Mouse (Mus musculus) CH12.LX (cell line): ENCODE data around the gene Milr1. TPM values are rescaled to one million over a fixed set of nuclear protein-coding genes. Genes with fewer than 3 reads are reported as not detected.

ENCODE experiments used
- DNase-seq: peaks from one replicate; pipeline ENCODE4 v3.0.0-alpha.2; 2013; ENCODE audit errors: extremely low read depth
- H3K27ac ChIP-seq: 2 replicates; pipeline ENCODE4 v1.5.1; 2012; ENCODE audit warnings: low read depth, mild to moderate bottlenecking, control low read depth, moderate library complexity; ENCODE audit not compliant: insufficient read depth
- H3K27me3 ChIP-seq: replicated peaks from 2 replicates; pipeline ENCODE3; 2012; ENCODE audit warnings: inconsistent platforms
- H3K36me3 ChIP-seq, 2 experiments: replicated peaks in 1 of 2; 2 replicates each; pipeline versions ENCODE3 to v1.6.1; 2012; ENCODE audit warnings: inconsistent platforms in 1 of 2, low read length in 1 of 2, mild to moderate bottlenecking in 1 of 2, mixed read lengths in 1 of 2, moderate library complexity in 1 of 2; ENCODE audit not compliant: control insufficient read depth in 1 of 2, insufficient read depth in 1 of 2
- H3K4me1 ChIP-seq, 2 experiments: 2 replicates each; pipeline ENCODE4 v1.6.1; 2012; ENCODE audit warnings: inconsistent platforms in 1 of 2, moderate library complexity in 1 of 2; ENCODE audit not compliant: insufficient read depth in 2 of 2, control insufficient read depth in 1 of 2
- H3K4me2 ChIP-seq: 2 replicates; pipeline ENCODE4 v1.6.1; 2012; ENCODE audit warnings: low read depth, mild to moderate bottlenecking, control low read depth; ENCODE audit not compliant: poor library complexity, insufficient read depth, severe bottlenecking
- H3K4me3 ChIP-seq, 3 experiments: fragments of 150-350 bp in 1 of 3; sonication (generic) in 1 of 3; replicated peaks in 1 of 3; 2 replicates each; pipeline versions ENCODE3 to v1.5.1; 2011 to 2012; ENCODE audit warnings: low read depth in 2 of 3, low read length in 2 of 3, mild to moderate bottlenecking in 2 of 3, moderate library complexity in 2 of 3, control low read depth in 1 of 3, improper control_type of control experiment in 1 of 3, inconsistent platforms in 1 of 3, mixed read lengths in 1 of 3; ENCODE audit not compliant: poor library complexity in 1 of 3
- H3K79me2 ChIP-seq: replicated peaks from 2 replicates; pipeline ENCODE4 v1.6.1; 2012; ENCODE audit warnings: mild to moderate bottlenecking, moderate library complexity; ENCODE audit not compliant: control insufficient read depth, poor library complexity, insufficient read depth, severe bottlenecking; ENCODE audit errors: extremely low read depth
- H3K9ac ChIP-seq: 2 replicates; pipeline ENCODE4 v1.6.1; 2012; ENCODE audit warnings: low read depth, mild to moderate bottlenecking, control low read depth, moderate library complexity; ENCODE audit not compliant: insufficient read depth
- H3K9me3 ChIP-seq: replicated peaks from 2 replicates; pipeline ENCODE3; 2012; ENCODE audit warnings: low read length, inconsistent platforms, mixed read lengths
- CHD2 ChIP-seq: IDR thresholded peaks from 2 replicates; pipeline ENCODE4 v1.6.1; 2011; ENCODE audit warnings: low read length, improper control_type of control experiment
- CTCF ChIP-seq, 2 experiments: IDR thresholded peaks in 1 of 2; conservative IDR thresholded peaks in 1 of 2; 2 replicates each; pipeline ENCODE4 v1.5.1; 2011 to 2012; ENCODE audit warnings: low read depth in 2 of 2, low read length in 2 of 2, improper control_type of control experiment in 1 of 2, inconsistent platforms in 1 of 2, mild to moderate bottlenecking in 1 of 2, moderate library complexity in 1 of 2
- ELF1 ChIP-seq: IDR thresholded peaks from 2 replicates; pipeline ENCODE4 v1.6.1; 2014; ENCODE audit warnings: low read depth, mild to moderate bottlenecking, inconsistent platforms, low read length, improper control_type of control experiment
- EP300 ChIP-seq: IDR thresholded peaks from 2 replicates; pipeline ENCODE4 v1.6.1; 2011; ENCODE audit warnings: low read length, improper control_type of control experiment
- ETS1 ChIP-seq: conservative IDR thresholded peaks from 2 replicates; pipeline ENCODE4 v1.6.1; 2012; ENCODE audit warnings: low read depth, mild to moderate bottlenecking, inconsistent platforms, low read length, improper control_type of control experiment, moderate library complexity
- IRF4 ChIP-seq: IDR thresholded peaks from 2 replicates; pipeline ENCODE4 v1.6.1; 2014; ENCODE audit warnings: low read depth, mild to moderate bottlenecking, inconsistent platforms, low read length, improper control_type of control experiment
- JUN ChIP-seq: IDR thresholded peaks from 2 replicates; pipeline ENCODE4 v1.6.1; 2011; ENCODE audit warnings: low read depth, mild to moderate bottlenecking, low read length, improper control_type of control experiment, moderate library complexity; ENCODE audit not compliant: insufficient read depth
- JUND ChIP-seq: conservative IDR thresholded peaks from 2 replicates; pipeline ENCODE4 v1.6.1; 2011; ENCODE audit warnings: low read depth, low read length, improper control_type of control experiment
- KAT2A ChIP-seq: IDR thresholded peaks from 2 replicates; pipeline ENCODE4 v1.6.1; 2012; ENCODE audit warnings: low read length, improper control_type of control experiment, inconsistent platforms; ENCODE audit not compliant: insufficient replicate concordance
- MAFK ChIP-seq: IDR thresholded peaks from 2 replicates; pipeline ENCODE4 v1.6.1; 2011; ENCODE audit warnings: low read length, improper control_type of control experiment; ENCODE audit not compliant: insufficient replicate concordance
- MAZ ChIP-seq: IDR thresholded peaks from 2 replicates; pipeline ENCODE4 v1.6.1; 2012; ENCODE audit warnings: low read depth, mild to moderate bottlenecking, inconsistent platforms, low read length, improper control_type of control experiment, moderate library complexity
- MEF2A ChIP-seq: IDR thresholded peaks from 2 replicates; pipeline ENCODE4 v1.6.1; 2014; ENCODE audit warnings: low read depth, mild to moderate bottlenecking, inconsistent platforms, low read length, improper control_type of control experiment, borderline replicate concordance
- POLR2A ChIP-seq: IDR thresholded peaks from 2 replicates; pipeline ENCODE4 v1.6.1; 2011; ENCODE audit warnings: low read depth, mild to moderate bottlenecking, improper control_type of control experiment, low read length
- POLR2AphosphoS2 ChIP-seq: IDR thresholded peaks from 2 replicates; pipeline ENCODE4 v1.6.1; 2011; ENCODE audit warnings: low read depth, low read length, improper control_type of control experiment
- SIN3A ChIP-seq: IDR thresholded peaks from 2 replicates; pipeline ENCODE4 v1.6.1; 2012; ENCODE audit warnings: low read length, improper control_type of control experiment, inconsistent platforms
- SMC3 ChIP-seq: IDR thresholded peaks from 2 replicates; pipeline ENCODE4 v1.6.1; 2011; ENCODE audit warnings: low read depth, low read length, improper control_type of control experiment
- TCF12 ChIP-seq: IDR thresholded peaks from 2 replicates; pipeline ENCODE4 v1.6.1; 2014; ENCODE audit warnings: low read depth, mild to moderate bottlenecking, inconsistent platforms, low read length, improper control_type of control experiment
- UBTF ChIP-seq: IDR thresholded peaks from 2 replicates; pipeline ENCODE4 v1.6.1; 2012; ENCODE audit warnings: low read depth, mild to moderate bottlenecking, inconsistent platforms, low read length, improper control_type of control experiment, moderate library complexity
- USF1 ChIP-seq: IDR thresholded peaks from 2 replicates; pipeline ENCODE4 v1.6.1; 2014; ENCODE audit warnings: low read depth, mild to moderate bottlenecking, inconsistent platforms, low read length, improper control_type of control experiment
- USF2 ChIP-seq: conservative IDR thresholded peaks from 2 replicates; pipeline ENCODE4 v1.6.1; 2011; ENCODE audit warnings: low read depth, low read length, improper control_type of control experiment
- ZMIZ1 ChIP-seq: IDR thresholded peaks from 2 replicates; pipeline ENCODE4 v1.6.1; 2012; ENCODE audit warnings: low read depth, mild to moderate bottlenecking, inconsistent platforms, low read length, improper control_type of control experiment
- dilution Hi-C: fragments of 300-500 bp; cut with MboI; formaldehyde crosslinking; loops from 2 replicates; pipeline ENCODE4 v1.14.3; 2020; ENCODE audit warnings: low sequenced_read_pairs; ENCODE audit not compliant: extremely low pct_unique_long_range_greater_than_20kb, extremely low pct_ligation_motif_present
- in situ Hi-C: fragments of 300-500 bp; cut with MboI; formaldehyde crosslinking; loops from 3 replicates; pipeline ENCODE4 v1.14.3; 2019; ENCODE audit warnings: low sequenced_read_pairs, low pct_ligation_motif_present, low pct_unique_long_range_greater_than_20kb, mixed read lengths
- polyA plus RNA-seq: library from polyadenylated mRNA; unstranded; fragments of >175 nt; gene quantifications from 2 replicates; pipeline ENCODE4 v1.2.1, GENCODE M21; 2012; ENCODE audit warnings: low read depth; ENCODE audit not compliant: insufficient read length
- total RNA-seq, 2 experiments: library from RNA; depleted of rRNA; stranded (reverse); fragments of 300-350 nt in 1 of 2; fragments of >200 nt in 1 of 2; gene quantifications; 2 replicates each; pipeline ENCODE4 v1.2.3; 2012 to 2014

The Milr1 gene
- total and polyA plus RNA-seq, 3 experiments = 22.0 to 41.2 (median 35.4) TPM

- TF ChIP-seq EP300 (peak; percentile 74), ZMIZ1 (no peak), MEF2A (peak; percentile 41; the same call in 1 of the 2 replicates), TCF12 (no peak), ELF1 (0 out of 2 replicates have a peak, but pooled peaks have one; percentile 35), SMC3 (peak; percentile 3; the same call in 1 of the 2 replicates), CHD2 (peak; percentile 67), MAZ (0 out of 2 replicates have a peak, but pooled peaks have one; percentile 32), IRF4 (peak; percentile 95)
- H3K36me3 ChIP-seq = peaks cover 28 to 36% of the 10 kb centered on the region in 2 experiments
- H3K9ac ChIP-seq = peak overlapping the region; percentile 0; the same call in 1 of the 2 replicates
- peaks cover 21 to 68% of the 10 kb centered on the region in 2 experiments for H3K4me1 ChIP-seq
- H3K27me3 ChIP-seq = no peaks in the 10 kb centered on the region
- peak; percentile 60 for DNase-seq
- no peaks in the 10 kb centered on the region for H3K9me3 ChIP-seq
- H3K27ac ChIP-seq = peak overlapping the region; percentile 60
- H3K4me3 ChIP-seq = no peak overlapping the region
- no peaks in the 10 kb centered on the region for H3K79me2 ChIP-seq
- H3K4me2 ChIP-seq = peak overlapping the region; percentile 23; the same call in 1 of the 2 replicates
- in situ Hi-C loops = no loop called here
- dilution Hi-C loops = no loop called here
Observed at GRCm38 (mm10) chr11:106701589-106701988, 49.4 kb upstream of the Milr1 start.

DNA sequence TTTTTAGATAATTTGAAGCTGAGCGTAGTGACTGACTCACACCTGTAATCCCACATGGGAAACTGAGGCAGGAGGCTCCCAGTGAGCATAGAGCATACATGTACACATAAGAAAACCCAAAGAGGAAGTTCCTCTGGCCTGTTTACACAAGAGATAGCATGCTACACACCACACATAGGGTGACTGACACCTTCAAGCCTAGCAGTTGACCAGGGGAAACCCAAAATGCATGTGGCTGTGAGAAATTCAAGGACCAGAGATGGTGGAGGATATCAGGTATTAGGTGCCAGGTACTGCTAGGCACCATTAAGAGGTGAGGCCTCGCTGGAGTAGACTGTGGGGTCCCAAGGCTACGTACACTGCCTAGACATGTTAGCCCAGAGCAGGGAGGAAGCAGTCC lies 48.4 kb upstream of the Milr1 start:
- H3K9me3 ChIP-seq = no peaks in the 10 kb centered on the region
- peak overlapping the region; percentile 32 for H3K27ac ChIP-seq
- H3K4me1 ChIP-seq = peaks cover 21 to 78% of the 10 kb centered on the region in 2 experiments
- in situ Hi-C loops = no loop called here
- peaks cover 25 to 27% of the 10 kb centered on the region in 2 experiments for H3K36me3 ChIP-seq
- no peak overlapping the region for H3K9ac ChIP-seq
- no peaks in the 10 kb centered on the region for H3K27me3 ChIP-seq
- dilution Hi-C loops = no loop called here
- TF ChIP-seq USF2 (no peak), JUN (no peak), JUND (no peak), ELF1 (no peak), CHD2 (no peak), SIN3A (no peak)
- TF ChIP-seq, all 38 proteins: peak for 0
- Histone ChIP-seq H3K4me2 (no peak overlapping the region), H3K4me3 (no peak overlapping the region), H3K79me2 (no peaks in the 10 kb centered on the region)
- DNase-seq = peak; percentile 34

GRCm38 (mm10) chr11:106703931-106704330 lies 47.1 kb upstream of the Milr1 start:
- TF ChIP-seq ETS1 (peak; percentile 13; the same call in 1 of the 2 replicates), IRF4 (peak; percentile 89), EP300 (peak; percentile 71), UBTF (no peak), ELF1 (no peak), MAFK (no peak), POLR2A (no peak), JUND (peak; percentile 55), MEF2A (no peak), USF1 (no peak), POLR2AphosphoS2 (no peak), JUN (peak; percentile 45), KAT2A (no peak), CTCF (conservative IDR thresholded peaks at IDR 0.05 in 1 of 2, IDR thresholded peaks at IDR 0.05 in 1 of 2; ENCODE audit: low read depth in 2 of 2, low read length in 2 of 2) (no peak)
- TF ChIP-seq, all 38 proteins: peak for 5

More at GRCm38 (mm10) chr11:106703931-106704330, 47.1 kb upstream of the Milr1 start:
- Histone ChIP-seq H3K4me2 (peak overlapping the region; percentile 26; the same call in 1 of the 2 replicates), H3K9me3 (no peaks in the 10 kb centered on the region), H3K4me3 (no peak overlapping the region), H3K27me3 (no peaks in the 10 kb centered on the region), H3K27ac (no peak overlapping the region), H3K79me2 (no peaks in the 10 kb centered on the region), H3K9ac (no peak overlapping the region), H3K4me1 (peaks cover 25 to 91% of the 10 kb centered on the region in 2 experiments), H3K36me3 (peaks cover 11 to 14% of the 10 kb centered on the region in 2 experiments)
- dilution Hi-C loops (no loop called here), in situ Hi-C loops (no loop called here)
- peak; percentile 28 for DNase-seq
